Mouse (Mus musculus): Measurements from ENCODE around the gene Lnx2. TPM values are rescaled to one million over a fixed set of nuclear protein-coding genes. Genes with fewer than 3 reads are reported as not detected.

The Lnx2 gene
- polyA plus RNA-seq, 1 experiment from 2014 or later, result 13.7 TPM

- Histone ChIP-seq H3K4me1 (peaks cover 7% of the 10 kb centered on the region), H3K4me3 (no peak overlapping the region), H3K4me2 (no peak overlapping the region), H3K27ac (no peak overlapping the region), H3K9me3 (no peaks in the 10 kb centered on the region), H3K27me3 (no peaks in the 10 kb centered on the region), H3K9ac (no peak overlapping the region), H3K36me3 (peaks cover 30% of the 10 kb centered on the region)
- WGBS, result 78% methylated on average over 7 of the region's 7 CpGs
- ATAC-seq (ENCODE audit: insufficient number of reproducible peaks, insufficient read depth, low FRiP score, low TSS enrichment, low read depth), result no peak
Observed at GRCm38 (mm10) chr5:147098667-147099066, 22.3 kb upstream of the Lnx2 start.

DNA sequence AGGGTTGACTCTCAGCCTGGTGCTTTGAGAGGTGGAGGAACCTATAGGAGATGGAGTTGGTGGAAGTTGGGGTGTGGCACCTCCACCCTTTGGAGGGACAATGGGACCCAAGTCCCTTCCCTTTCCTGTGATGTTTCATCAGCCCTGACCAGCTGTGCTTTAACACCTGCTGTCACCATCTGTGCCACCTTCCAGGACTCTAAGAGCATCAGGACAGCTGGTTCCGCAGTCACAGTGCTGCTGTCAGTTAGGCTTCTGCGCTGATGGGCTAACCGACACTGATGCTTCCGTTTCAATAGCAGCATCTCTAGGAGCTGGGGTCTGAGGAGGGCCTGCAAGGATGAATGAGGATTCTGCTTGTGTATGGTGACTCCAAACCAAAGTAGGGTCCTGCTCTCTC is 20.2 kb upstream of the Lnx2 start:
- WGBS, result 96% methylated on average over 4 of the region's 4 CpGs
- Histone ChIP-seq H3K9me3 (no peaks in the 10 kb centered on the region), H3K36me3 (peaks cover 19% of the 10 kb centered on the region), H3K27me3 (no peaks in the 10 kb centered on the region), H3K4me1 (peaks cover 12% of the 10 kb centered on the region), H3K4me3 (no peak overlapping the region), H3K4me2 (no peak overlapping the region), H3K9ac (no peak overlapping the region), H3K27ac (no peak overlapping the region)
- ATAC-seq (ENCODE audit: insufficient number of reproducible peaks, insufficient read depth, low FRiP score, low TSS enrichment, low read depth), result no peak

GRCm38 (mm10) chr5:147094296-147094695 is 17.9 kb upstream of the Lnx2 start:
- H3K9ac ChIP-seq, result no peak overlapping the region
- whole genome bisulfite sequencing, result 90% methylated on average over 6 of the region's 6 CpGs

GRCm38 (mm10) chr5:147092448-147092847 is 16.1 kb upstream of the Lnx2 start:
- Histone ChIP-seq H3K4me2 (no peak overlapping the region), H3K4me1 (peaks cover 17% of the 10 kb centered on the region), H3K27me3 (no peaks in the 10 kb centered on the region), H3K4me3 (no peak overlapping the region), H3K9me3 (no peaks in the 10 kb centered on the region), H3K9ac (no peak overlapping the region), H3K36me3 (peaks cover 23% of the 10 kb centered on the region), H3K27ac (no peak overlapping the region)
- WGBS, result 91% methylated on average over 7 of the region's 7 CpGs
- ATAC-seq (ENCODE audit: insufficient number of reproducible peaks, insufficient read depth, low FRiP score, low TSS enrichment, low read depth), result no peak

More at GRCm38 (mm10) chr5:147094296-147094695, 17.9 kb upstream of the Lnx2 start:
- H3K4me2 ChIP-seq, result no peak overlapping the region
- peaks cover 20% of the 10 kb centered on the region for H3K4me1 ChIP-seq
- H3K27ac ChIP-seq, result no peak overlapping the region
- no peaks in the 10 kb centered on the region for H3K27me3 ChIP-seq
- no peak for ATAC-seq (ENCODE audit: insufficient number of reproducible peaks, insufficient read depth, low FRiP score, low TSS enrichment, low read depth)
- no peak overlapping the region for H3K4me3 ChIP-seq
- no peaks in the 10 kb centered on the region for H3K9me3 ChIP-seq
- H3K36me3 ChIP-seq, result peaks cover 17% of the 10 kb centered on the region; the same call in 1 of the 2 replicates

DNA sequence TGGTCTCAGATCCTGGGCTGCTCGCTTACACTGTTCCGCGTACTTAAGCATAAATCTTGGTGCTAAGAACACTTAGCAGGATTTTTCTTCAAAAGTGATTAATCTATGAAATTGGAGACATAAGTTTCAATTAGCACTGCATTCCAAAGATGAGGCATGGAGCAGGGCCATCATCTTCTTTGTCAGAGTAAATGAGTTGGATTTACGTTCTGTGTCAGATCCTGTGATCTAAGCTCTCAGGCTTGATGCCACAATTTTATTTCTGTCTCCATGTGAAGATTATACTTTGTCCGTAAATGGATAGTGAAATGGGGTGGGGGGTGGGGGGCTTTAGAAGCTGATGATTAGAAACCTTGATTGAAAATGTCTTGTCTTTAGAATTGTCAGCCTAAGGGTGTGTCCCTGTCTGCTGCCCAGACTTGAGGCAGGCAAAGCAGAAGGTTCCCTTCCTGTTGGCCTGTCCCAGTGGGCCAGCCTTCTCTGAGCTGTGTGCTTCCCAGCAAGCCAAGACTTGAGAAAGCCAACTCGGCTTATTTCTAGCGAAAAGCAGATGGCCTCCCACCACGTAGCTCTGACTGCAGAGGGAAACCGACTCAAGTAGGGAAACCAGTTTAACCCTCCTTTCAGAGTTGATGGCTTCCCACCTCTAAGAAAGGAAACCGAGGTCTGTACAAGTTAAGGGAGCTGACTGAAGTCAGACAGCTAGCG is 14.0 kb upstream of the Lnx2 start:
- no peaks in the 10 kb centered on the region for H3K9me3 ChIP-seq
- no peak overlapping the region for H3K9ac ChIP-seq
- peaks cover 19% of the 10 kb centered on the region for H3K36me3 ChIP-seq
- ATAC-seq (ENCODE audit: insufficient number of reproducible peaks, insufficient read depth, low FRiP score, low TSS enrichment, low read depth), result peak; percentile 52; the same call in 1 of the 2 replicates
- no peak overlapping the region for H3K4me2 ChIP-seq
- WGBS, result 50% methylated on average over 11 of the region's 11 CpGs
- no peak overlapping the region for H3K4me3 ChIP-seq
- no peaks in the 10 kb centered on the region for H3K27me3 ChIP-seq
- H3K4me1 ChIP-seq, result peaks cover 20% of the 10 kb centered on the region
- peak overlapping the region; percentile 36; the same call in 1 of the 2 replicates for H3K27ac ChIP-seq

- whole genome bisulfite sequencing, result 64% methylated on average over 3 of the region's 3 CpGs
- peaks cover 26% of the 10 kb centered on the region for H3K4me1 ChIP-seq
- no peaks in the 10 kb centered on the region for H3K9me3 ChIP-seq
- no peaks in the 10 kb centered on the region for H3K27me3 ChIP-seq
- 0 out of 2 replicates have a peak overlapping the region, but pooled peaks have one; percentile 8 for H3K27ac ChIP-seq
- no peak overlapping the region for H3K9ac ChIP-seq
- no peak overlapping the region for H3K4me2 ChIP-seq
- peaks cover 19% of the 10 kb centered on the region for H3K36me3 ChIP-seq
- H3K4me3 ChIP-seq, result no peak overlapping the region
- no peak for ATAC-seq (ENCODE audit: insufficient number of reproducible peaks, insufficient read depth, low FRiP score, low TSS enrichment, low read depth)
Observed at GRCm38 (mm10) chr5:147089836-147090235, 13.4 kb upstream of the Lnx2 start.

DNA sequence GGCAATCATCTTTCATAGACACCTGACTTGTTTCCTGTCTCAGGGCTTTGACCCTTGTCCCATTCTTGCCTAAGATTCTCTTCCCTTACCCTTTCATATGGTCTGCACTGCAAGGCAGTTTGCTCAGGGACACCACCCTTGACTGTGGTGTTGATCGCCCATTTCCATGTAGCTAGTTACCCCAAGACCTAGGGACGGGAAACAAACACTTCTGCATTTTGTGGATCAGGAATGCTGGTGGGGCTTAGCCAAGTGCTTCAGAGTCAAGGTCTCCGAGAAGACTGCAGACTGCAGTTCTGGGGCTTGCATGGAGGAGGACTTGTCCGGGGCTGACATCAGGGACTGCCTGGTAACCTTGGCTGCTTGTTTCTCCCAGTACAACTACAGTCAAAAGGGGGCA is 10.4 kb upstream of the Lnx2 start:
- Histone ChIP-seq H3K27me3 (no peaks in the 10 kb centered on the region), H3K9me3 (no peaks in the 10 kb centered on the region), H3K36me3 (peaks cover 17% of the 10 kb centered on the region), H3K4me3 (no peak overlapping the region), H3K27ac (no peak overlapping the region), H3K4me2 (no peak overlapping the region), H3K4me1 (peaks cover 27% of the 10 kb centered on the region), H3K9ac (no peak overlapping the region)
- ATAC-seq (ENCODE audit: insufficient number of reproducible peaks, insufficient read depth, low FRiP score, low TSS enrichment, low read depth), result no peak
- 90% methylated on average over 4 of the region's 4 CpGs for WGBS

GRCm38 (mm10) chr5:147085201-147085894 is 9.0 kb upstream of the Lnx2 start:
- H3K4me2 ChIP-seq, result no peak overlapping the region
- ATAC-seq (ENCODE audit: insufficient number of reproducible peaks, insufficient read depth, low FRiP score, low TSS enrichment, low read depth), result no peak
- H3K9me3 ChIP-seq, result no peaks in the 10 kb centered on the region
- H3K9ac ChIP-seq, result no peak overlapping the region
- H3K27ac ChIP-seq, result peak overlapping the region; percentile 28
- H3K27me3 ChIP-seq, result no peaks in the 10 kb centered on the region
- peaks cover 22% of the 10 kb centered on the region for H3K4me1 ChIP-seq
- no peak overlapping the region for H3K4me3 ChIP-seq
- 70% methylated on average over 9 of the region's 9 CpGs for WGBS
- peaks cover 20% of the 10 kb centered on the region for H3K36me3 ChIP-seq

DNA sequence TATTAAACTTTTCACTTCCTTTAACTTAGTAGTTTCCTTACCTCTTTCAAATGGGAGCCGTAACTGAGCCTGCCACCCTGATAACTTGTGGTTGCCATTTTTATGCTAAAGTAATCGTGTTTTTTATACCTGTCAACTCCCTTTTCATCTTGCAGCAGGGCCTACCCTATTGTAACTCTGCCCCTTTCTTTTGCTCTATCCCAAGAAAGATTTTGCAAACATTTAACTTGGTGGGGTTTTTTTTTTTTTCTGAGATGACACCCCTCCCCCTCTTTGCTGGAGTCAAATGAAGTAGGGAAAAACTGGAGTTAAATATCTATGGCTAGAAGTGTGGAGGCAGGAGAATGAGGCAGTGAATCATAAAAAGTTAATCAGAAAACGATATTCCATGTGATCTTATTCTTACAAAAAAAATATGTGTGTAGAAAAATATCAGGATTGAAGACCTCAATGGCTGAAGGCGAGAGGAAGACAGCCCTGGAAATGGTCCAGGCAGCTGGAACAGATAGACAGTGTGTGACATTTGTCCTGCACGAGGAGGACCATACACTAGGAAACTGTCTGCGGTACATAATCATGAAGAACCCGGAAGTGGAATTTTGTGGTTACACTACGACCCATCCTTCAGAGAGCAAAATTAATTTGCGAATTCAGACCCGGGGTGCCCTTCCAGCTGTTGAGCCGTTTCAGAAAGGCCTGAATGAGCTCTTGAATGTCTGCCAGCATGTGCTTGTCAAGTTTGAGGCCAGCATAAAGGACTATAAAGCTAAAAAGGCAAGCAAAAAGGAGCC is 1.9 kb upstream of the Lnx2 start:
- Histone ChIP-seq H3K9me3 (no peaks in the 10 kb centered on the region), H3K36me3 (peaks cover 15% of the 10 kb centered on the region; the same call in 1 of the 2 replicates), H3K27ac (no peak overlapping the region), H3K4me3 (peak overlapping the region; percentile 82), H3K9ac (peak overlapping the region; percentile 88), H3K4me1 (peaks cover 23% of the 10 kb centered on the region), H3K27me3 (no peaks in the 10 kb centered on the region), H3K4me2 (peak overlapping the region; percentile 90)
- no peak for ATAC-seq (ENCODE audit: insufficient number of reproducible peaks, insufficient read depth, low FRiP score, low TSS enrichment, low read depth)
- 65% methylated on average over 11 of the region's 11 CpGs for WGBS

- peak overlapping the region; percentile 90 for H3K4me2 ChIP-seq
- H3K27me3 ChIP-seq, result no peaks in the 10 kb centered on the region
- peak overlapping the region; percentile 88 for H3K9ac ChIP-seq
- WGBS, result under 1% methylated on average over 57 of the region's 57 CpGs
- peaks cover 23% of the 10 kb centered on the region for H3K4me1 ChIP-seq
- H3K36me3 ChIP-seq, result peaks cover 15% of the 10 kb centered on the region; the same call in 1 of the 2 replicates
- ATAC-seq (ENCODE audit: insufficient number of reproducible peaks, insufficient read depth, low FRiP score, low TSS enrichment, low read depth), result peak; percentile 66
- H3K9me3 ChIP-seq, result no peaks in the 10 kb centered on the region
- H3K27ac ChIP-seq, result peak overlapping the region; percentile 94
- H3K4me3 ChIP-seq, result peak overlapping the region; percentile 82
Observed at GRCm38 (mm10) chr5:147077305-147078034, 1.1 kb upstream of the Lnx2 start.

- H3K4me2 ChIP-seq, result peak within 1 kb of the TSS; percentile 90
- peaks cover 15% of the 10 kb centered on the region; the same call in 1 of the 2 replicates for H3K36me3 ChIP-seq
- under 1% methylated on average over 15 of the region's 17 CpGs for WGBS
- ATAC-seq (ENCODE audit: insufficient number of reproducible peaks, insufficient read depth, low FRiP score, low TSS enrichment, low read depth), result peak; percentile 41
- H3K27me3 ChIP-seq, result no peaks in the 10 kb centered on the region
- H3K27ac ChIP-seq, result peak within 1 kb of the TSS; percentile 94
- peak within 1 kb of the TSS; percentile 88 for H3K9ac ChIP-seq
- peaks cover 23% of the 10 kb centered on the region for H3K4me1 ChIP-seq
- no peaks in the 10 kb centered on the region for H3K9me3 ChIP-seq
- peak within 1 kb of the TSS; percentile 82 for H3K4me3 ChIP-seq
Observed at GRCm38 (mm10) chr5:147076799-147077165, 396 bp upstream of the Lnx2 start, which contains the start of gene Polr1d. Polr1d (plus strand) TSS chr5:147077050.

All from embryonic facial prominence, embryonic 13.5 days (tissue).